Mouse (Mus musculus) stomach, postnatal 0 days (tissue): ENCODE results near the gene Cdh23. TPM values are rescaled to one million over a fixed set of nuclear protein-coding genes. Genes with fewer than 3 reads are reported as not detected.

Experiments
- ATAC-seq: fragments of 200-750 bp; cut with Nextera tagmentation; 2 replicates; pipeline ENCODE4 v1.8.0; 2017; ENCODE audit not compliant: low FRiP score, low TSS enrichment
- DNase-seq: peaks from one replicate; pipeline ENCODE4 v3.0.0-alpha.2; 2016; ENCODE audit warnings: low spot score
- H3K27ac ChIP-seq: fragments of 300-500 bp; sonication (generic); replicated peaks from 2 replicates; pipeline ENCODE4 v1.5.1; 2014; ENCODE audit warnings: mild to moderate bottlenecking, control low read depth
- H3K27me3 ChIP-seq: fragments of 300-500 bp; sonication (generic); 2 replicates; pipeline ENCODE4 v1.6.1; 2014; ENCODE audit warnings: low read length; ENCODE audit not compliant: control insufficient read depth, insufficient read depth
- H3K36me3 ChIP-seq: fragments of 300-500 bp; sonication (generic); 2 replicates; pipeline ENCODE4 v1.6.1; 2014; ENCODE audit warnings: low read length, mixed read lengths; ENCODE audit not compliant: control insufficient read depth, insufficient read depth
- H3K4me1 ChIP-seq: fragments of 300-500 bp; sonication (generic); replicated peaks from 2 replicates; pipeline ENCODE4 v1.6.1; 2014; ENCODE audit warnings: antibody characterized with exemption; ENCODE audit not compliant: control insufficient read depth, insufficient read depth
- H3K4me2 ChIP-seq: fragments of 300-500 bp; sonication (generic); replicated peaks from 2 replicates; pipeline ENCODE4 v1.6.1; 2014; ENCODE audit warnings: low read depth, mild to moderate bottlenecking, control low read depth, moderate library complexity
- H3K4me3 ChIP-seq: fragments of 300-500 bp; sonication (generic); 2 replicates; pipeline ENCODE4 v1.5.1; 2014; ENCODE audit warnings: low read depth, low read length, control low read depth
- H3K9ac ChIP-seq: fragments of 300-500 bp; sonication (generic); 2 replicates; pipeline ENCODE4 v1.6.1; 2014; ENCODE audit warnings: mild to moderate bottlenecking, low read length, control low read depth, mixed read lengths
- H3K9me3 ChIP-seq: fragments of 300-500 bp; sonication (generic); 2 replicates; pipeline ENCODE4 v1.6.1; 2016; ENCODE audit warnings: low read length; ENCODE audit not compliant: control insufficient read depth
- CTCF ChIP-seq: IDR thresholded peaks from 2 replicates; pipeline ENCODE4 v1.5.1; 2016; ENCODE audit warnings: antibody characterized with exemption, low read depth, mild to moderate bottlenecking, moderate library complexity
- EP300 ChIP-seq: optimal IDR thresholded peaks from 2 replicates; pipeline ENCODE3; 2016; ENCODE audit warnings: antibody characterized with exemption
- WGBS: fragments of 180-500 bp; shearing (Covaris S2); extraction: QIAGEN DNeasy Blood & Tissue Kit; methylation state at CpG from one replicate; pipeline ENCODE4 v1.1.7; 2014; 5-methylcytosine and 5-hydroxymethylcytosine counted together
- polyA plus RNA-seq: library from polyadenylated mRNA; unstranded; fragments of >200 nt; fragmentation: Nextera tagmentation; extraction: Ambion mirVana; gene quantifications from 2 replicates; pipeline ENCODE4 v1.2.1, GENCODE M21; 2015

Gene Cdh23
- polyA plus RNA-seq, 1 experiment from 2014 or later = 0.18 TPM

DNA sequence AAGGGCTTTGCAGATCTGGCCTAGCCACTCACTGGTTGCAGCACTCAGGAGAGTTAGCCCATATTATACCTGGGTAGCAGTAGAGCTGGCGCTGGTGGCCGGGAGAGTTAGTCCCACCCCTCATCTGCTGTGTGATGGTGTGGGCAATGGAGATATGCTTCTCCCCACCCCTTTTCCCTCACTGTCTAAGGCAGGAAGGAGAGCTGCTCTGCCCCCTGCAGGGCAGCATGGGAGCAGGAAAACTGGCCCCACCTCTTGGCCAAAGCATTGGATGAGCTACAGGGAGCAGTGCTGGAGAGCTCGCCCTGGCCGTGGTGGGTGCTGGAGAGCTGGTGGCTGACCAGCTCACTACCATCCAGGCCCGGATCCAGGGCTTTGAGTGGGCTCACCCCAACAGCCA lies 80.4 kb downstream of the Cdh23 start:
- no peaks in the 10 kb centered on the region for H3K4me1 ChIP-seq
- H3K27me3 ChIP-seq = no peaks in the 10 kb centered on the region
- no peak overlapping the region for H3K4me3 ChIP-seq
- DNase-seq = no peak
- no peak overlapping the region for H3K4me2 ChIP-seq
- H3K36me3 ChIP-seq = no peaks in the 10 kb centered on the region
- TF ChIP-seq CTCF (peak; percentile 57), EP300 (no peak)
- ATAC-seq = no peak
- H3K9ac ChIP-seq = no peak overlapping the region
- 63% methylated on average over 5 of the region's 5 CpGs for WGBS
- H3K9me3 ChIP-seq = no peaks in the 10 kb centered on the region
- H3K27ac ChIP-seq = no peak overlapping the region

DNA sequence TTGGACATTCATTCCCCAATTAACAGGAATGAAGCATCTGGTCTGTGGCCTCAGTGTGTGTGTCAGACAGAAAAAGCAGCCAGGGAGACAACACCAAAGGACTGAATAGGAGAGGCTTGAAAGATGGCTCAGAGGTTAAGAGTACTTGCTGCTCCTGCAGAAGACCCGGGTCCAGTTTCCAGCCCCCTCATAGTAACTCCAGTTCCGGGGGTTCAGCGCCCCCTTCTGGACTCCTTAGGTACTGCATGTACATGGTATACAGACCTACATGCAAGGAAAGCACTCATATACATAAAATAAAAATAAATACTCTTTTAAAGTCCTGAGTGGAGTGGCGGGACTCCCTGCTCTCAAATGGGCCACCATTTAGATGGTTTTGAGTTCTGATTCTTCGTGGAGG lies 83.4 kb downstream of the Cdh23 start:
- 24% methylated on average over 5 of the region's 5 CpGs for WGBS
- H3K4me1 ChIP-seq = no peaks in the 10 kb centered on the region
- no peak overlapping the region for H3K9ac ChIP-seq
- H3K9me3 ChIP-seq = no peaks in the 10 kb centered on the region
- H3K4me3 ChIP-seq = no peak overlapping the region
- DNase-seq = no peak
- no peak for TF ChIP-seq EP300
- peak; percentile 53 for TF ChIP-seq CTCF
- ATAC-seq = no peak
- no peak overlapping the region for H3K27ac ChIP-seq
- no peak overlapping the region for H3K4me2 ChIP-seq
- H3K27me3 ChIP-seq = no peaks in the 10 kb centered on the region
- no peaks in the 10 kb centered on the region for H3K36me3 ChIP-seq

DNA sequence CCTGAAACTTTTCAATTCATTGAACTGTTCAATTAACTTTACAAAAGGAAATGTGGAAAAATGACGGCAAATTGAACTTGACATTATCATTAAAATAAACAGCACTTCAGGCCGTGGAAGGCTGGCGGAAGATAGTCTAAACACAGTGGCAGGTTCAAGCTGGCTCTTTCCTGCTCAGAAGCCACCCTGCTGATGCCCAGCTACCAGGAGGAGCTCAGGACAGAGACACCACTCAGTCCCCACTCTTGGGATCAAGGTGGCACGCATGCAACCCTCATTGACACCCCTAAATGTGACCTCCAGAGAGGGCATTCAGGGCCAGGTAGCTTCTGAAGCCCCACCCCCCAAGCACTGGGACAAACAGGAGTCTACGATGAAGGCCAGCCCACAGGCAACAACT lies 89.1 kb downstream of the Cdh23 start:
- no peak for DNase-seq
- 47% methylated on average over 5 of the region's 5 CpGs for WGBS
- Histone ChIP-seq H3K27ac (no peak overlapping the region), H3K4me2 (no peak overlapping the region), H3K9me3 (no peaks in the 10 kb centered on the region), H3K4me1 (no peaks in the 10 kb centered on the region), H3K36me3 (no peaks in the 10 kb centered on the region), H3K27me3 (no peaks in the 10 kb centered on the region), H3K4me3 (no peak overlapping the region), H3K9ac (no peak overlapping the region)
- no peak for TF ChIP-seq EP300
- TF ChIP-seq CTCF = no peak
- no peak for ATAC-seq

DNA sequence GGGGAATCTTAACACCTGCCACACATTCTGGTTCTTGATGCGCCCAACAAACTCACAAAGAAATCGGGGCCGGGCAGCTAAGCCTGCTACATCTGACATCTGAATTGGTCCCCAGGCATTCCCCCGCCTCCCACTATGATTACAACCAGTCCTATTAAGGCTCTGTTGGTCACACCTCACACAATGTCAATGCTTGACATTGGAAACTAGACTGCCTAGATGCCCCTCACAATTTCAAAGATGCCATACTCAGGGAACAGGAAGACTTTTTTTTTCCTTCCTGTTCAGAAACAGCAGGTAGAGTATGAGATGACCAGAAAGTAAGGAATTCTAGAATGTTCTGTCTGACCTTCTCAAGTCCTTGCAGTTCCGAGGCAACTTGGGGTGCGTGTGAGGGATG lies 89.6 kb downstream of the Cdh23 start:
- no peaks in the 10 kb centered on the region for H3K4me1 ChIP-seq
- no peaks in the 10 kb centered on the region for H3K36me3 ChIP-seq
- no peak overlapping the region for H3K4me3 ChIP-seq
- WGBS = 87% methylated on average over 6 of the region's 6 CpGs
- no peak overlapping the region for H3K4me2 ChIP-seq
- H3K27ac ChIP-seq = no peak overlapping the region
- ATAC-seq (no peak), DNase-seq (no peak)
- no peaks in the 10 kb centered on the region for H3K27me3 ChIP-seq
- TF ChIP-seq CTCF = no peak
- TF ChIP-seq EP300 = no peak
- H3K9ac ChIP-seq = no peak overlapping the region
- H3K9me3 ChIP-seq = no peaks in the 10 kb centered on the region

DNA sequence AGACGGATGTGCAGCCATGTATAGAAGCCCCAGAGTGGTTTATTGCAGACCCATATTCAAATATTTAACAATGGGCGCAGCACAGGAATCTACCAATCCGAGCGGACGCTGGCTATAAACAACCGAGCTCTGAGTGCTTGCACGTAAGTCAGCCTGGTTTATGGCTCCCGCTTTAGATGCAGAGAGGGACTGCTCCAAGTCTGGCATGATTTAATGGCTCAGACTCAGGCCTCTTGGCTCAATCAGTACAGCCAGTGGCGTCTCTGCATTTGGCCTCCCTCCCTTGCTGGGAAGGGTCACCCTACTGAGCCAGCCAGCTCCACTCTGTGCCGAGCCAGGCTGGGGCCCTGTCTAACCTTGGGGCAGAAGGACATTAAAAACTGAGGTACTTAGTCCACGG lies 94.1 kb downstream of the Cdh23 start:
- Histone ChIP-seq H3K9me3 (no peaks in the 10 kb centered on the region), H3K4me1 (no peaks in the 10 kb centered on the region), H3K27ac (no peak overlapping the region), H3K9ac (no peak overlapping the region), H3K36me3 (no peaks in the 10 kb centered on the region), H3K4me3 (no peak overlapping the region), H3K27me3 (no peaks in the 10 kb centered on the region), H3K4me2 (no peak overlapping the region)
- ATAC-seq = no peak
- no peak for TF ChIP-seq EP300
- no peak for TF ChIP-seq CTCF
- DNase-seq = no peak
- WGBS = 50% methylated on average over 11 of the region's 11 CpGs

DNA sequence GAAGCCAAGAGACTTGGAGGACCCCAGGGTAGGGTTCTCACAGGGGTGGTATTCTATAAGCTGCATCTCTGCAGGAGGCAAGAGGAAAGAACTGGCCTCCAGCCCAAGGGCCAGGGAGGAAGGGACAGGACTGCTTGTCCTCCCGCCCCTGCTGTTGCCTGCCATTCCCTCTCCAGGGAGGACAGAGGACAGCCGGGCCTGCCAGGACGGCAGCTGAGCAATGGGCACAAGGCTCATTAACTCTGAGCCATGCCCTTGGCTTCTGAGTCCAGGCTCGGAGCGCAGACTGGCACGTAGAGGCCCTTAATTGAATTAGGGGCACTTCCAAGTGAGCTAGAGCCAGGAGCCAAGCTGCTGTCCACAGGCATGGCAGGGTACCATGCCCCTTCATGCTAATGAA lies 101.1 kb downstream of the Cdh23 start:
- Histone ChIP-seq H3K4me2 (no peak overlapping the region), H3K4me3 (no peak overlapping the region), H3K36me3 (no peaks in the 10 kb centered on the region), H3K4me1 (no peaks in the 10 kb centered on the region), H3K27me3 (no peaks in the 10 kb centered on the region), H3K9me3 (no peaks in the 10 kb centered on the region), H3K27ac (no peak overlapping the region), H3K9ac (no peak overlapping the region)
- TF ChIP-seq EP300 (no peak), CTCF (no peak)
- DNase-seq (no peak), ATAC-seq (no peak)
- 81% methylated on average over 5 of the region's 6 CpGs for WGBS
